Mouse (Mus musculus): ENCODE data around the gene Il17rc.

GRCm38 (mm10) chr6:113489410-113489809 is 18.2 kb downstream of the Il17rc start:
- TF ChIP-seq CTCF (IDR thresholded peaks at IDR 0.05) (no peak), EP300 (IDR thresholded peaks at IDR 0.05) (no peak)

All from lung, postnatal 0 days (tissue).